Mouse (Mus musculus) neural tube, embryonic 13.5 days (tissue): ENCODE data around the gene Ptafr. TPM values are rescaled to one million over a fixed set of nuclear protein-coding genes. Genes with fewer than 3 reads are reported as not detected.

Experiments used
- ATAC-seq: fragments of 200-750 bp; cut with Nextera tagmentation; 2 replicates; pipeline ENCODE4 v1.8.0; 2017; ENCODE audit warnings: low read depth, mild to moderate bottlenecking, moderate TSS enrichment, moderate library complexity
- H3K27ac ChIP-seq: fragments of 300-500 bp; sonication (generic); replicated peaks from 2 replicates; pipeline ENCODE4 v1.5.1; 2015; ENCODE audit warnings: moderate library complexity, mild to moderate bottlenecking, inconsistent platforms
- H3K27me3 ChIP-seq: fragments of 300-500 bp; sonication (generic); 2 replicates; pipeline ENCODE4 v1.6.1; 2015; ENCODE audit warnings: mild to moderate bottlenecking, inconsistent platforms
- H3K36me3 ChIP-seq: fragments of 300-500 bp; sonication (generic); 2 replicates; pipeline ENCODE4 v1.6.1; 2015; ENCODE audit warnings: mild to moderate bottlenecking, inconsistent platforms
- H3K4me1 ChIP-seq: fragments of 300-500 bp; sonication (generic); replicated peaks from 2 replicates; pipeline ENCODE4 v1.6.1; 2015; ENCODE audit warnings: inconsistent platforms
- H3K4me2 ChIP-seq: fragments of 300-500 bp; sonication (generic); 2 replicates; pipeline ENCODE4 v1.6.1; 2015; ENCODE audit warnings: inconsistent platforms, mild to moderate bottlenecking, moderate library complexity
- H3K4me3 ChIP-seq: fragments of 300-500 bp; sonication (generic); 2 replicates; pipeline ENCODE4 v1.5.1; 2015; ENCODE audit warnings: mild to moderate bottlenecking, inconsistent platforms
- H3K9ac ChIP-seq: fragments of 300-500 bp; sonication (generic); 2 replicates; pipeline ENCODE4 v1.6.1; 2015; ENCODE audit warnings: moderate library complexity, mild to moderate bottlenecking, inconsistent platforms
- H3K9me3 ChIP-seq: fragments of 300-500 bp; sonication (generic); 2 replicates; pipeline ENCODE4 v1.6.1; 2016; ENCODE audit warnings: inconsistent platforms
- WGBS: fragments of 180-500 bp; shearing (Covaris S2); methylation state at CpG from one replicate; pipeline ENCODE4 v1.1.7; 2015; 5-methylcytosine and 5-hydroxymethylcytosine counted together
- polyA plus RNA-seq: library from polyadenylated mRNA; unstranded; fragments of >200 nt; fragmentation: Nextera tagmentation; extraction: Ambion mirVana; gene quantifications from 2 replicates; pipeline ENCODE4 v1.2.1, GENCODE M21; 2015

Gene Ptafr
- polyA plus RNA-seq, 1 experiment from 2014 or later: 0.80 TPM

- Histone ChIP-seq H3K36me3 (no peaks in the 10 kb centered on the region), H3K9me3 (no peaks in the 10 kb centered on the region), H3K4me1 (no peaks in the 10 kb centered on the region), H3K27me3 (no peaks in the 10 kb centered on the region), H3K27ac (no peak overlapping the region), H3K9ac (no peak overlapping the region), H3K4me3 (no peak overlapping the region), H3K4me2 (no peak overlapping the region)
- ATAC-seq: no peak
- 86% methylated on average over 5 of the region's 5 CpGs for WGBS
These were observed 60.3 kb downstream of the Ptafr start for GRCm38 (mm10) chr4:132624034-132624657.

- H3K9me3 ChIP-seq: no peaks in the 10 kb centered on the region
- H3K4me3 ChIP-seq: no peak overlapping the region
- H3K4me2 ChIP-seq: no peak overlapping the region
- 18% methylated on average over 2 of the region's 2 CpGs for WGBS
- no peaks in the 10 kb centered on the region for H3K36me3 ChIP-seq
- no peak overlapping the region for H3K9ac ChIP-seq
- no peaks in the 10 kb centered on the region for H3K4me1 ChIP-seq
- no peaks in the 10 kb centered on the region for H3K27me3 ChIP-seq
- ATAC-seq: no peak
- no peak overlapping the region for H3K27ac ChIP-seq
These were observed 65.0 kb downstream of the Ptafr start for GRCm38 (mm10) chr4:132628830-132629229.

Other genes with a start within 250 kb of the Ptafr start
- 77.5 and 81.3 TPM in 2 replicates for gene Trnau1ap, start 234.5 kb upstream of the Ptafr start, polyA plus RNA-seq
- gene Rcc1, start 210.5 kb upstream of the Ptafr start, polyA plus RNA-seq: 35.6 and 36.1 TPM in 2 replicates
- 9.6 and 13.7 TPM in 2 replicates for gene Phactr4, start 141.6 kb upstream of the Ptafr start, polyA plus RNA-seq
- gene Med18, start 100.1 kb upstream of the Ptafr start, polyA plus RNA-seq: 15.1 and 16.1 TPM in 2 replicates
- 6.8 and 8.5 TPM in 2 replicates for gene Sesn2, start 53.6 kb upstream of the Ptafr start, polyA plus RNA-seq
- 1,393 and 1,600 TPM in 2 replicates for gene Atpif1, start 30.4 kb upstream of the Ptafr start, polyA plus RNA-seq
- gene Dnajc8, start 28.5 kb upstream of the Ptafr start, polyA plus RNA-seq: 150 and 158 TPM in 2 replicates
- gene Eya3, start 74.9 kb downstream of the Ptafr start, polyA plus RNA-seq: 14.3 and 21.7 TPM in 2 replicates
- gene Xkr8, start 168.5 kb downstream of the Ptafr start, polyA plus RNA-seq: 3.6 and 5.6 TPM in 2 replicates
- 0.53 and 0.58 TPM in 2 replicates for gene Smpdl3b, start 193.2 kb downstream of the Ptafr start, polyA plus RNA-seq
- 35.4 and 45.3 TPM in 2 replicates for gene Rpa2, start 204.3 kb downstream of the Ptafr start, polyA plus RNA-seq
- 0.47 and 0.90 TPM in 2 replicates for gene Themis2, start 232.3 kb downstream of the Ptafr start, polyA plus RNA-seq